Mouse (Mus musculus) layer of hippocampus, postnatal 25 days (tissue): ENCODE measurements around the gene Cachd1. TPM values are rescaled to one million over a fixed set of nuclear protein-coding genes. Genes with fewer than 3 reads are reported as not detected.

Experiments
- DNase-seq, 2 experiments: peaks; one replicate each; pipeline ENCODE4 v3.0.0; 2022; ENCODE audit warnings: mixed read lengths in 2 of 2, low spot score in 1 of 2; ENCODE audit errors: extremely low spot score in 1 of 2
- total RNA-seq, 2 experiments: library from RNA; stranded (reverse); gene quantifications; 2 replicates each; pipeline ENCODE4 v1.2.3; 2021

Gene Cachd1
- total RNA-seq, 2 experiments from 2014 or later: 30.0 to 32.0 TPM

- DNase-seq: no peak
Measured at GRCm38 (mm10) chr4:100974455-100975035, 198.1 kb downstream of the Cachd1 start.

DNA sequence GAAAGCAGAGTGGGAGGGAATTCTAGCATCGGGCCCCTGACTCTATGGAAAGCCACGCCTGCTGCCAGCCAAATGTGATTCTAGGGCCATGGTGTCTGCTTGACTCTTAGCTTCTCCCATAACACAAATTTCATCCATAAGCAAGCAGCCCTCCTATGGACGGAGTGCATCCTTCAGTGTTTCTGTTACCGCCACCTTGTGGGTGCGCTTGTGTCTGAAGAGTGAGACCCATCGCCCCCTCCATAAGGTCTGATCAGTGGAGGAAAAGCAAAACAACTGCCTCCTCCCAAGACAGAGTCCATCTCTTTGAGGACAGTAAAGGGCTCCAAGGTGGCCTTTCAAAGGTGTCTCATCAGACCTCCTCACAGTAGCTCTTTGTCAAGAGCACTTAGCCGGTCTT lies 201.0 kb downstream of the Cachd1 start:
- DNase-seq: no peak

DNA sequence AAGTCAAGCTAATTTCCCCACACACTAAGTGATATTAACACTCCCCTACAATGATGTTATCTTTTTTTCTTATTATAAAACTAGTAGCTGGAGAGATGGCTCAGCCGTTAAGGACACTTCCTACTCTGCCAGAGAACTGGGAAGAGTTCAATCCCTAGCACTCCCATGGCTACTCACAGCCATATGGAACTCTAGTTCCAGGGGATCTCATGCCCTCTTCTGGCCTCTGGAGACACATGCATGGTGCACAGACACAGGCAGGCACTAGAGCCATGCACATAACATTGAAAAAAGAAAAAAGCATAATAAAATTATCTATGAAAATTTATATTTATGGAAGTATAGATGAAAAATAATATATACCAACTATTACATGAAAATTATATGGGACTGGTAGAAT lies 210.7 kb downstream of the Cachd1 start:
- no peak for DNase-seq

DNA sequence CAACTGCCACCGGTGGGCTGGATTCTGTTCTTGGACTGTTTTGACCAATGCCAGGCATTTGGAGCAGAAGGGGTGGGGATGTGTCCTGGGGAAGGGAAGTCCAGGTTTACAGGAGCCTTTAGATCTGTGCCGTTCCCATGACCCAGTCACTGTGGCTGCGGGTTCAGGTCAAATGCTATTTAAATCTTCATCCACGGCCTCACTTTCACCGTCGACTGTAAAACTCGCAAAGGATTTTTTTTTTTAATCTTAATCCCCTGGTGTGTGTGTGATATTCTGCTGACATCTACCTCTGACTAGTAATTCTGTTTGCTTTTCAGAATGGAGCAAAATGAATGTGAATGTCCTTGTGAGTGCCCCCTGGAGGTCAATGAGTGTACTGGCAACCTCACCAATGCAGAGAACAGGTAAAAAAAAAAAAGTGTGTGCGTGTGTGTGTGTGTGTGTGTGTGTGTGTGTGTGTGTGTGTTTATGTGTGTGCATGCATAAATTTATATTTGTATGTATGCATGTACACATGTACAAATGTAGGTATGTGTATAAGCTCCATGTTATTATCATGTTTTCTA lies 211.8 kb downstream of the Cachd1 start:
- no peak for DNase-seq

GRCm38 (mm10) chr4:100990996-100991395 lies 214.5 kb downstream of the Cachd1 start:
- no peak for DNase-seq

GRCm38 (mm10) chr4:100992086-100992485 lies 215.6 kb downstream of the Cachd1 start:
- DNase-seq: no peak

GRCm38 (mm10) chr4:100994442-100995255 lies 218.2 kb downstream of the Cachd1 start:
- no peak for DNase-seq

DNA sequence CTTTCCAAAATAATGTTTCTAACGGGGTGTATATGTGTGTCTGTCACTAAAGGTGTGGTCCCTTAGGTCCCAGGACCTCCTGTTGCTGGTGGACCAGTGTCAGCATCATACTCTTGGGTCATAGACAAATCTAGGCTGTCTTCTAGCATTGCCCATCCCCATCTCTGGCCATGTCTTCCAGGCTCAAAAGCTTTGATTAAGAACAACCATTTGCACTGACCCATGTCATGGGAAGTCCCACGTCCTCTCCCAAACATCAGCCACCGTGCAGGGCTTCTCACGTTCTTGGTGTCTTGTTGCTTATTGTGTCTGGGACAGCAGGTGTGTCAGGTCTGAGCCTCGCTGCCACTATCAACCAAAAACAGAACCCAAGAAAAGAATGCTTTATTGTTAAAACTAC lies 219.1 kb downstream of the Cachd1 start:
- no peak for DNase-seq

DNA sequence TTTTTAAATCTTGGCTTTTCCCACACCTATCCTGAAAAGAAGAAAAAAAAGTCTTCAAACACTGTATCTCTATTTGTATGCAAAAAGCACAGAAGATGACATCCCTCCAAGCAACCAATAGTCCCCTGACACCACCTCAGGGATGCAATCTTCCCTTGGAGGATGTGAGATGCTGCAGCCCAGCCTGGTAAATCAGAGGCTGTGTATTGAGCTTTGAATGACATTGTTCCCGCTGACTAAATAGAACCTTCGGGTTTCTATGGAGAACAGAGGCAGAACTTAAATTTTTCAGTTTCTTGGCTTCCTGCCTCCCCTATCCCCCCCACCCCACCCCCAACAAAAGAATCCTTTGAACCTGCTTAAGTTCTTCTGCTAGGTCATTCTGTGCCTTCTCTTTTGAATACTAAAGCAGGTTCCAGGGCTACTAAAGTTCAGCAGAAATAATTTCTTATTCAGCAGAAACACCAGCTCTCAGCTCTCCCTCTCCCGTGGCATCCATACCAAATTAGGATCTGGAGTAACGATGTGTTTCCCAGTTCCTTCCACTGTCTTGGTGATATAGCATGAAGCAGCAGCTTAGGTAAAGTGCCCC lies 219.7 kb downstream of the Cachd1 start:
- DNase-seq: no peak

DNA sequence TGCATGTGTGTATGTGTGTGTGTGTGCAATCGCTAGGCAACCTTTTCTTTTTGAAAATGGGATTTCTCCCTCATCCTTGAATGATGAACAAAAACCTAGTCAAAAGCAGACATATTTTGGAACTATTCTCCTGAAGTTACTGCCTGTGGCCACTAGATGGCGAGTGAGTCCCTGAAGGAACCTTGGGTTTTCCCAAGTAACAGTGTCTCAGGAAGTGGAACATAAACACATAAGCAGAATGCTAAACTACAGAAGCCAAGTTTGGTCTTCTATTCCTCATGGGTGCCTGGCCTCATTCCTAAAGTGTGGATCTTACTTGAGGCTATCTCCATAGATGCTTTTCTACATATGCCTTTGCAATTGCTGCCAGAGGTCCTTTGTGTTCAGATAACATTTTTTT lies 221.7 kb downstream of the Cachd1 start:
- DNase-seq: peak in 1 of 2 experiments; percentile 66

- no peak for DNase-seq
Measured at GRCm38 (mm10) chr4:100998906-100999305, 222.4 kb downstream of the Cachd1 start.

DNA sequence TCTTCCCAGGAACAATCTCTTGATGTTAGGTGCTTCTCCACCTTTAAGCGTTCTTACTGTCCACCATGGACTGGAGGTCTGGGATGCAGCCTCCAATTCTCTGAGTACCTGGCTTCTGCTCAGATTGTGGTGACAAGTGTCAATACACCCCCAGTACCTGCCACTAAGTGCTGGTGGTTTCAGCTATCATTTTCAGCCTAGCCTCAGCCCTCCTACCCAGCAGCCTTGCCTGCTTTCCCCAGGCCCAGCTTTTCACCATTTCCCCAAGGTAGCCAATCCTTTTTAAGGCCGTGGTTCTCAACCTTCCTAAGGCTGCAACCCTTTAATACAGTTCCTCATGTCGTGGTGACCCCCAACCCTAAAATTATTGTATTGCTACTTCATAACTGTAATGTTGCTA lies 224.1 kb downstream of the Cachd1 start:
- DNase-seq: no peak

- DNase-seq: no peak
Measured at GRCm38 (mm10) chr4:101001073-101001472, 224.6 kb downstream of the Cachd1 start.

DNA sequence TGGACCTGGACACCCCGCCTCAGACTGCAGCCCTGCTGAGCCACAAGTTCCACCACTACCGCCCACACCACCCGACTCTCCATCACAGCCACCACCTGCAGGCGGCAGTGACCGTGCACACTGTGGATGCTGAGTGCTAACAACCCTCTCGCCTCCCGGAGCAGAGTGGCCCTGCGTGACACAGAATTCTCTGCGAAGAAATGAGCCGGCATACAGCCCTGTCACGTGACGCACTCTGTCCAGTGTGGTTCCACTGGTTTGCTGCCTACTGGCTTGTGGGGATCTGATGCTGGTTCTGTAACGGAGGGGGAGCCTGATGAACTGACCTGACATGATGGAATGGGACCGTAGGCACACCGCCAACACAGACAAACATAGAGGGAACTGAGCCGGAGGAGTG lies 226.5 kb downstream of the Cachd1 start:
- no peak for DNase-seq

DNA sequence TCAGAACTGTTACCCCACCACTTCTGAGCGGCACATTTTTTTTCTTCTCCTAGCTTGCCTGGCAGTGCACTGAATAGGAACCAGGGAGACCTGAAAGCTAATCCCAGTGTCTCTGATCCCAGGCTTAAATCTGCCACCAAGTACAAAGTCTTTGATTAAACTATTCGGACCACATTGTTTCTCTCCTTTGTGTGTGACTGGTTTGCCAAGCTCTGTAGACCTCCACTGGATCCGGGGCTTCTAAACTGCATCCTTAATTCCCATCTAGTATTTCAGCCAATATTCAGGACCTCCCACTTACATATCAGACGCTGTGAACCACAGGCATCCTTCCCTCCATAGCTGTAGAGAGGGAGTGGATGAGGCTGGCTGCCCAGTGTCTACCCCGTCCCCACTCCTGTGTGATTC lies 231.9 kb downstream of the Cachd1 start:
- no peak for DNase-seq

DNA sequence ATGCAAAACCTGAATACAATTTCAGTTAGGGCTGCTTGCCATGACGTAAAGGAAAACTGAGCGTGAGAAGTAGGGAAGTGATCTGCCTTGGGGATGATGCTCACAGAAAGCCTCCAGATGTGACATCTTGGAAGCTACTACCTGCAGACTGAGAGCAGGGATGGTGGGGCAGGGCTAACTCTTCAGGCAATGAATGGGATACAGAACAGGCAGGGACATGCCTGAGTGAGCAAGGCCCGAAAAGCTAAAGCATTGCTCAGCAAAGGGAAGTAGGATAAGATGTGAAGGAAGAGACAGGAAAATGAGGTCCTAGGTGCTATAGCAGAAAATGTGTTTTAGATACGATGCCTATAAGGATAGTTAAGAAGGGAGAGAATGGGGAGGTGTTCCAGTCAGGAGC lies 232.6 kb downstream of the Cachd1 start:
- no peak for DNase-seq

DNA sequence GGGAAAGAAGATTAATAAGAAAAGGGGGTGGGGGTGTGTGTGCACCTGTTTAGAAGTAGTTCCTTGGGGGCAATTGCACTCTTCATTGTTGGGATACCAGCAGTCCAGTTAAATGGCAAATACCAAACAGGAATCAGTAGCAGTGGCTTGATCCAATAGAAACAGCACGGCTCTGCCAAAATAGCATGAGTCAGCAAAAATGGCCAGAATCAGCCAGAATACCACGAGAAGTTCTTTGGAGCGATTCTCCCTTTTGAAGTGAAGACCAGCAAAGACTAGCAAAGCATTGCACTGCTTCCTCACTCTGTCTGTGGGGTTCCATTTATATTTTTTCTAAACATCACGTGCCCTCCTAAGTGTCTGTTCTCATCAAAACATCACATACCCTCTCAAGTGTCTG lies 241.3 kb downstream of the Cachd1 start:
- no peak for DNase-seq

DNA sequence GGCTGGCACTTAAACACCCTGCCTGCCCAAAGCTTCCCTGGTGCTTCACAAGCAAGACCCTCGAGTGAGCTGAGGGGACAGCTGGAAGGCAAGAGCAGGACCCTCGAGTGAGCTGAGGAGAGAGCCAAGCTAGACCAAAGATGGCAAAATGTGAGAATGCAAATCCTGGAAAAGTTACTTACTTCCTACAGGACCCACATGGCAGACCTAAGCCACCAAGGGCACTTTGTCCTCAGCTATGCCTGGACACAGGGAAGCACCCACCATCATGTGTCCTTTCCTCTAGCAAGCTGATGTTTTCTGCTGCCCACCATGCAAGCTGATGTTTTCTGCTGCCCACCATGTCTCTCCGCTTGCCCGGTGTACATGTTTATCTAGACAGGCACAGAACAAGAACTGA lies 244.1 kb downstream of the Cachd1 start, which contains the start of gene Gm10577:
Gene Gm10577 (minus strand): TSS at position 101 of the 400 bp plus-strand sequence.
- DNase-seq: no peak

DNA sequence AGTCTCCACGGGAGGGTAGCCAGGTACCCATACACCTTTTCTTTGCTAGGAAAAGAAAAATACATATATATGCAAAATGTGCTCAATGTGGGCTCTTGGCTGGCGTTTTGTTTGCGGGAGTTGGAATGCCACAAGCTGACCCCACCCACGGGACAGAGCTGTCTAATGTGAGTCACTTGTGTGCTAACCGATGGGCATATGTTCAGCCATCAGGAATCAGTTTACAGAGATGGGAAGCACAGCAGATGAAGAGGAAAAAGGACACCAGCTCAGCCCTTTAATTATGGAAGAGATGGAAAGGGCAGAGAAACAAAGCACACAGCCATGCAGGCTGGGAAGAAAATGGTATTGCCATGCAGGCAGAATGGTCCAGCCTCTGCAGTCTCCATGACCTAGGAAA lies 250.1 kb downstream of the Cachd1 start:
- no peak for DNase-seq

DNA sequence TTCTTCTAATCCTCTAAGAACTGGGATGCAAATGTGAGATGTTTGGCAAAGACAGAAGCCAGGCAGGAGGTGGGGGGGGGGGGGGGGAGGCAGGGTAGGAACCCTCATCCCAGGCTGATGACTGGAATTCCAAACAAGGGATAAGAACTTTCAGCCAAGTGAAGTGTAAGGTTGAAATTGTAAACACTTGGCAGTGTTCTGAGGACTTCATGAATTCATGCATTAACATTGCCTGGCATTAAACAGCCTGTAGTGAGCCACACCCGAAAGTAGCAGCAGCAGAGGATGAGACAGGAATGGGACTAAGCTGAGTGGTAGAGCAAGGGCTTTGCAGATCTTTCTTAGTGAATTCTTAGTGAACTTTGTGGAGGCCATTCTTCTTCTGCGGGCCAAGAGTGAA lies 250.5 kb downstream of the Cachd1 start:
- no peak for DNase-seq

GRCm38 (mm10) chr4:101027852-101028411 lies 251.5 kb downstream of the Cachd1 start:
- DNase-seq: no peak
